Mouse (Mus musculus): ENCODE results near the gene Gm597. TPM values are rescaled to one million over a fixed set of nuclear protein-coding genes. Genes with fewer than 3 reads are reported as not detected.

Gene Gm597
- total RNA-seq (2014; rRNA removed) (not detected in 2 replicates), polyA plus RNA-seq (2015; fragmentation: Nextera tagmentation; extraction: Ambion mirVana) (not detected in 2 replicates)

GRCm38 (mm10) chr1:28780152-28780551 lies at the start of gene Gm597:
Gm597 (minus strand) TSS chr1:28780252.
- Histone ChIP-seq H3K4me3 (ENCODE audit: low read depth, low read length) (no peak within 1 kb of the TSS), H3K4me1 (ENCODE audit: insufficient read depth, low read length) (no peaks in the 10 kb centered on the region), H3K4me2 (ENCODE audit: low read depth, low read length, poor library complexity, severe bottlenecking) (no peak within 1 kb of the TSS), H3K9me3 (ENCODE audit: low read length) (no peaks in the 10 kb centered on the region), H3K9ac (replicated peaks; ENCODE audit: low read length, poor library complexity, severe bottlenecking) (no peak within 1 kb of the TSS), H3K27ac (ENCODE audit: low read depth, low read length) (no peak within 1 kb of the TSS), H3K36me3 (ENCODE audit: insufficient read depth, low read length) (no peaks in the 10 kb centered on the region), H3K27me3 (ENCODE audit: insufficient read depth, low read length) (no peaks in the 10 kb centered on the region)
- TF ChIP-seq CTCF (IDR thresholded peaks at IDR 0.05), result no peak
- ATAC-seq (ENCODE audit: low FRiP score) (no peak), DNase-seq (ENCODE audit: low spot score) (no peak)

GRCm38 (mm10) chr1:28807689-28808088 lies 27.6 kb upstream of the Gm597 start:
- ATAC-seq (ENCODE audit: low FRiP score), result no peak
- Histone ChIP-seq H3K4me2 (ENCODE audit: low read depth, low read length, poor library complexity, severe bottlenecking) (no peak overlapping the region), H3K9me3 (ENCODE audit: low read length) (no peaks in the 10 kb centered on the region), H3K9ac (replicated peaks; ENCODE audit: low read length, poor library complexity, severe bottlenecking) (no peak overlapping the region), H3K4me1 (ENCODE audit: insufficient read depth, low read length) (no peaks in the 10 kb centered on the region), H3K36me3 (ENCODE audit: insufficient read depth, low read length) (no peaks in the 10 kb centered on the region), H3K4me3 (ENCODE audit: low read depth, low read length) (no peak overlapping the region), H3K27me3 (ENCODE audit: insufficient read depth, low read length) (no peaks in the 10 kb centered on the region), H3K27ac (ENCODE audit: low read depth, low read length) (no peak overlapping the region)
- DNase-seq (ENCODE audit: low spot score), result no peak
- TF ChIP-seq CTCF (IDR thresholded peaks at IDR 0.05), result no peak
- WGBS, result 97% methylated on average over 1 of the region's 1 CpGs

DNA sequence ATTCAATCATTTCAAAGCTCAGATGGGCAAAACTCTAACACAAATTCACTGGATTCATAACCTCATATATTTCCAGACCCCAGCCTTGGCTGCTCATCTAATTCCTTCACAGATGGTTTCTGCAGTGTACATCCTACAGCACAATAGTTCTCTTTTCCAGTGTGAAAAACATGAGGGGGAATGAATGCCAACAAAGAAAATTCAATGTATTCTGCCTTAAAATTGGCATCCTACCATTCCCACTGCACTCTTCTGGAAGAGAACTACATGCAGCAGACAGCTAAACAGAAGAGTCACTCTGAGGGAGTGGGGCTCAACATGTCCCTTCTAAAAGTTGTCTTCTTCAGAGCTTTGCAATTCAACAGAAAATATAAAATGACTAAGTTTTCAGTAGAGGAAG lies 26.6 kb upstream of the Gm597 start:
- no peak for DNase-seq (ENCODE audit: low spot score)

GRCm38 (mm10) chr1:28800881-28801280 lies 20.8 kb upstream of the Gm597 start:
- H3K27me3 ChIP-seq (ENCODE audit: insufficient read depth, low read length), result no peaks in the 10 kb centered on the region
- H3K4me2 ChIP-seq (ENCODE audit: low read depth, low read length, poor library complexity, severe bottlenecking), result no peak overlapping the region
- no peaks in the 10 kb centered on the region for H3K4me1 ChIP-seq (ENCODE audit: insufficient read depth, low read length)
- ATAC-seq (ENCODE audit: low FRiP score) (no peak), DNase-seq (ENCODE audit: low spot score) (no peak)
- H3K9ac ChIP-seq (replicated peaks; ENCODE audit: low read length, poor library complexity, severe bottlenecking), result no peak overlapping the region
- no peak overlapping the region for H3K4me3 ChIP-seq (ENCODE audit: low read depth, low read length)
- no peak for TF ChIP-seq CTCF (IDR thresholded peaks at IDR 0.05)
- no peaks in the 10 kb centered on the region for H3K9me3 ChIP-seq (ENCODE audit: low read length)
- H3K27ac ChIP-seq (ENCODE audit: low read depth, low read length), result no peak overlapping the region
- no peaks in the 10 kb centered on the region for H3K36me3 ChIP-seq (ENCODE audit: insufficient read depth, low read length)
- WGBS, result 86% methylated on average over 14 of the region's 14 CpGs

More for the DNA sequence above, 26.6 kb upstream of the Gm597 start:
- no peaks in the 10 kb centered on the region for H3K4me1 ChIP-seq (ENCODE audit: insufficient read depth, low read length)
- H3K27ac ChIP-seq (ENCODE audit: low read depth, low read length), result no peak overlapping the region
- H3K4me3 ChIP-seq (ENCODE audit: low read depth, low read length), result no peak overlapping the region
- no peak overlapping the region for H3K4me2 ChIP-seq (ENCODE audit: low read depth, low read length, poor library complexity, severe bottlenecking)
- ATAC-seq (ENCODE audit: low FRiP score), result no peak
- H3K9me3 ChIP-seq (ENCODE audit: low read length), result no peaks in the 10 kb centered on the region
- no peak for TF ChIP-seq CTCF (IDR thresholded peaks at IDR 0.05)
- H3K27me3 ChIP-seq (ENCODE audit: insufficient read depth, low read length), result no peaks in the 10 kb centered on the region
- H3K36me3 ChIP-seq (ENCODE audit: insufficient read depth, low read length), result no peaks in the 10 kb centered on the region
- no peak overlapping the region for H3K9ac ChIP-seq (replicated peaks; ENCODE audit: low read length, poor library complexity, severe bottlenecking)

Measured in midbrain, postnatal 0 days (tissue).